Mouse (Mus musculus) adrenal gland, postnatal 25 days (tissue): ENCODE results near the gene Vmn2r112. TPM values are rescaled to one million over a fixed set of nuclear protein-coding genes. Genes with fewer than 3 reads are reported as not detected.
"Not testable (repeated sequence)": the region's sequence is repeated elsewhere in the genome, so short reads cannot be mapped to it uniquely, and the experiment has no call there.

Source experiments
- DNase-seq: peaks from one replicate; pipeline ENCODE4 v3.0.0; 2021; ENCODE audit warnings: mixed read lengths
- long read RNA-seq: library from polyadenylated mRNA; stranded (forward); transcript quantifications from one replicate; pipeline ENCODE4 v2.0.0, GENCODE M21; 2021
- total RNA-seq: library from RNA; stranded (reverse); gene quantifications from 2 replicates; pipeline ENCODE4 v1.2.3, GENCODE M21; 2021

Gene Vmn2r112
- not detected in 2 replicates for total RNA-seq
- long read RNA-seq, result 0 reads

GRCm38 (mm10) chr17:22600651-22601050 is at the start of gene Vmn2r112:
Gene Vmn2r112, plus strand, starts transcription at chr17:22600951.
- not testable (repeated sequence) for DNase-seq

DNA sequence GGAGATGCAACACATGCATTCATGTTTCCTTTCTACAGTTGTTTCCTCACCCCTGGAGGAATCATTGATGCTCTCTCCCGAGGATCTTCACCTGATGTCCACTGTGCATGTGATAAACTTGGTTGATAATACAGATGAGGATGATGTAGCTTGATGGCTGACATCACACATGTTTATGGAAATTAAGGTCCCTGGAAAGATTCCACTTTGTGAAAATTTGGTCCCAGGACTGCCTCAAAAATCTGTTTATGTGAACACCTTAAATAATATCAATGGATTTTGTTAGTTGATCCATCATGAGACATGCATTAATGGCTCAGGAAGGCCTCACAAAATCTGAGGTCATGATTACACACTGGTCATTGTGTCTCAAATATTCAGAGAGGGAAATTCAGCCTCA is 27.4 kb upstream of the Vmn2r112 start, which contains the start of gene Vmn2r111:
TSS of gene Vmn2r111 (minus strand) at position 101 of the 400 bp plus-strand sequence.
- not testable (repeated sequence) for DNase-seq

DNA sequence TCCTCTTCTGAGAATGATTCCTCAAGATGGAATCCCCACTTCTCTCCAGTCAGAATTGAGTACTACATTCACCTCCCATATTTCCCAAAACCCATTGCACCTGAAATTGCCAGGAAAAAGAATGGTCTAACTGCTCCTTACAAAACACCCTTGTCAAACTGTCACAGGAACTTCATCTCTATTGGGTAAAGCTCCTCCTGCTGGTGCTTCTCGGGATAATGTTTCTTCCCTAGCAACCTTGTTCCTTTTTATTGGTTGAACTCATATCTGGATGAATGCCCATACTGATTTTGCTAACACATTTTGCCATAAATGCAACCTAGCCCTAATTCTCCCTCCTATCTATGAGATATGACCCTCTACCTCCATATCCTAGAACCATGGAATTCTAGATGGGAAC is 29.9 kb downstream of the Vmn2r112 start:
- DNase-seq, result no peak

Other genes starting within 250 kb of the Vmn2r112 start
- 7.2 and 7.7 TPM in 2 replicates for gene Zfp944, start 239.6 kb upstream of the Vmn2r112 start, total RNA-seq
- gene Zfp758, start 239.5 kb upstream of the Vmn2r112 start, total RNA-seq, result 8.9 and 11.0 TPM in 2 replicates
- 7.3 and 8.4 TPM in 2 replicates for gene Zfp946, start 176.7 kb upstream of the Vmn2r112 start, total RNA-seq
- not detected in 2 replicates for gene Vmn2r111, start 27.5 kb upstream of the Vmn2r112 start, total RNA-seq